ENCODE assay signal across 31 mouse cellular contexts in the genomic region with DNA sequence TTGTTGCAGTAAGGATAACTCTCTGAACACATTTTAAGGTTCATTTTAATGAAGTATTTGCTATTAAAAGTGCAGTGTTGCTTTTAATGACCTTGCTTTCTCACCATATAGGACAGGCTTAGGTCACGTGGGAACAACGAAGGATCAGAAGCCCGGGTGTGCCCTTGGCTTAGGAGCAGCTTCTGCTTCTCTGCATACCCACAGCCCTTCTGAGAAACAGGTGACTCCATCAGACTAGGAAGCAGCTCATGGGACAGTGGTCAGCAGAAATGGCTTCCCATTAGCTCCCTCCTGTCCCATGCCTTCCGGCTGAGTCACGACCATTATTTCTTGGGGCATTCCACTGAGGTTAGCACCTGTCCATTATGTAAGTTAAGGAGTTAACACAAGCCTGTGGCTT.
"Had no signal": no experiment of that assay in that cellular context is flagged by ENCODE, and none has a peak within 500 bp of the region (broad histone marks: within the 10 kb centered on the region; RNA-seq: fewer than 3 reads in every experiment).

No protein-coding gene starts in this region.

- DNase-seq: left cerebral cortex, postnatal 4 days; liver; liver, embryonic 13.5 days; liver, postnatal 0 days; lung, adult 18-20 months; lung, adult 2 months; lung, postnatal 10 days; lung, postnatal 14 days; lung, postnatal 36 days; lung, postnatal 4 days; midbrain, embryonic 14.5 days had no signal

- H3K9me3 ChIP-seq: limb, embryonic 12.5 days; limb, embryonic 13.5 days; limb, embryonic 15.5 days; liver, embryonic 12.5 days; liver, embryonic 13.5 days; liver, embryonic 15.5 days; lung, embryonic 15.5 days; megakaryocyte, embryonic 14.5 days; midbrain, embryonic 10.5 days; midbrain, embryonic 12.5 days; midbrain, embryonic 13.5 days; midbrain, embryonic 15.5 days; neural tube, embryonic 12.5 days; neural tube, embryonic 13.5 days had no signal

- H3K4me3 ChIP-seq: limb, embryonic 12.5 days; limb, embryonic 13.5 days; limb, embryonic 15.5 days; liver, embryonic 12.5 days; liver, embryonic 13.5 days; liver, embryonic 15.5 days; lung, embryonic 15.5 days; megakaryocyte, embryonic 14.5 days; midbrain, embryonic 10.5 days; midbrain, embryonic 12.5 days; midbrain, embryonic 13.5 days; midbrain, embryonic 15.5 days; neural tube, embryonic 12.5 days; neural tube, embryonic 13.5 days had no signal

- H3K27me3 ChIP-seq: limb, embryonic 12.5 days; limb, embryonic 13.5 days; limb, embryonic 15.5 days; liver, embryonic 12.5 days; liver, embryonic 13.5 days; liver, embryonic 15.5 days; lung, embryonic 15.5 days; midbrain, embryonic 12.5 days; midbrain, embryonic 15.5 days; neural tube, embryonic 12.5 days; neural tube, embryonic 13.5 days had no signal

- H3K27ac ChIP-seq: limb, embryonic 12.5 days; limb, embryonic 13.5 days; limb, embryonic 15.5 days; liver, embryonic 12.5 days; liver, embryonic 13.5 days; liver, embryonic 14.5 days; liver, embryonic 15.5 days; lung, embryonic 15.5 days; macrophage; midbrain, embryonic 10.5 days; midbrain, embryonic 12.5 days; midbrain, embryonic 13.5 days; midbrain, embryonic 15.5 days; neural tube, embryonic 12.5 days; neural tube, embryonic 13.5 days had no signal

- H3K36me3 ChIP-seq: limb, embryonic 12.5 days; limb, embryonic 13.5 days; limb, embryonic 15.5 days; liver, embryonic 12.5 days; liver, embryonic 13.5 days; liver, embryonic 15.5 days; lung, embryonic 15.5 days; midbrain, embryonic 10.5 days; midbrain, embryonic 12.5 days; midbrain, embryonic 13.5 days; midbrain, embryonic 15.5 days; neural tube, embryonic 12.5 days; neural tube, embryonic 13.5 days had no signal

- H3K4me2 ChIP-seq: limb, embryonic 12.5 days; limb, embryonic 13.5 days; limb, embryonic 15.5 days; liver, embryonic 11.5 days; liver, embryonic 12.5 days; liver, embryonic 13.5 days; liver, embryonic 15.5 days; lung, embryonic 14.5 days; lung, embryonic 15.5 days; midbrain, embryonic 11.5 days; midbrain, embryonic 12.5 days; midbrain, embryonic 13.5 days; midbrain, embryonic 15.5 days; neural tube, embryonic 12.5 days; neural tube, embryonic 13.5 days had no signal

- H3K4me1 ChIP-seq: limb, embryonic 12.5 days; limb, embryonic 13.5 days; limb, embryonic 15.5 days; liver, embryonic 12.5 days; liver, embryonic 13.5 days; liver, embryonic 15.5 days; lung, embryonic 15.5 days; megakaryocyte, embryonic 14.5 days; midbrain, embryonic 10.5 days; midbrain, embryonic 13.5 days; midbrain, embryonic 15.5 days; neural tube, embryonic 12.5 days; neural tube, embryonic 13.5 days had no signal

- ATAC-seq: liver, embryonic 12.5 days; liver, postnatal 0 days; lung, postnatal 0 days; midbrain, embryonic 13.5 days; midbrain, embryonic 15.5 days; midbrain, embryonic 16.5 days had no signal
